Mouse (Mus musculus): ENCODE data around the gene Orai2. TPM values are rescaled to one million over a fixed set of nuclear protein-coding genes. Genes with fewer than 3 reads are reported as not detected.
"Not testable (repeated sequence)": the region's sequence is repeated elsewhere in the genome, so short reads cannot be mapped to it uniquely, and the experiment has no call there.

The Orai2 gene
- polyA plus RNA-seq, 1 experiment from 2014 or later = 6.2 TPM

GRCm38 (mm10) chr5:136135571-136136291 is 34.8 kb downstream of the Orai2 start, which contains the start of the genes Lrwd1 and Alkbh4:
Gene Lrwd1 (minus strand): TSS chr5:136136074.
Gene Alkbh4 (plus strand): TSS chr5:136136146.
- Histone ChIP-seq H3K36me3 (ENCODE audit: insufficient read depth, low read length) (peaks cover 33% of the 10 kb centered on the region), H3K4me2 (ENCODE audit: low read length) (peak within 1 kb of the TSS; percentile 82), H3K27ac (peak within 1 kb of the TSS; percentile 67)

GRCm38 (mm10) chr5:136122165-136122564 is 48.3 kb downstream of the Orai2 start:
- ATAC-seq (replicated peaks; ENCODE audit: low FRiP score, low read depth) (no peak), DNase-seq (ENCODE audit: low spot score) (no peak)
- 88% methylated on average over 10 of the region's 10 CpGs for WGBS
- no peaks in the 10 kb centered on the region for H3K9me3 ChIP-seq (replicated peaks; ENCODE audit: low read length)
- no peak overlapping the region for H3K4me3 ChIP-seq (replicated peaks; ENCODE audit: low read depth, low read length)
- peaks cover 6% of the 10 kb centered on the region for H3K4me1 ChIP-seq (replicated peaks; ENCODE audit: insufficient read depth, low read length)
- peaks cover 42% of the 10 kb centered on the region for H3K36me3 ChIP-seq (ENCODE audit: insufficient read depth, low read length)
- H3K27ac ChIP-seq = no peak overlapping the region
- H3K9ac ChIP-seq (ENCODE audit: low read depth, low read length) = no peak overlapping the region
- H3K4me2 ChIP-seq (ENCODE audit: low read length) = no peak overlapping the region
- H3K27me3 ChIP-seq (ENCODE audit: insufficient read depth, low read length) = no peaks in the 10 kb centered on the region
- no peak for TF ChIP-seq CTCF (IDR thresholded peaks at IDR 0.05; ENCODE audit: low read depth)

More at GRCm38 (mm10) chr5:136135571-136136291, 34.8 kb downstream of the Orai2 start, which contains the start of the genes Lrwd1 and Alkbh4:
- peak; percentile 83 for TF ChIP-seq CTCF (IDR thresholded peaks at IDR 0.05; ENCODE audit: low read depth)
- Histone ChIP-seq H3K27me3 (ENCODE audit: insufficient read depth, low read length) (no peaks in the 10 kb centered on the region), H3K9me3 (replicated peaks; ENCODE audit: low read length) (no peaks in the 10 kb centered on the region), H3K9ac (ENCODE audit: low read depth, low read length) (peak within 1 kb of the TSS; percentile 75), H3K4me1 (replicated peaks; ENCODE audit: insufficient read depth, low read length) (no peaks in the 10 kb centered on the region), H3K4me3 (replicated peaks; ENCODE audit: low read depth, low read length) (peak within 1 kb of the TSS; percentile 80)
- ATAC-seq (replicated peaks; ENCODE audit: low FRiP score, low read depth) = peak; percentile 92
- DNase-seq (ENCODE audit: low spot score) = peak; percentile 99
- under 1% methylated on average over 60 of the region's 60 CpGs for WGBS

DNA sequence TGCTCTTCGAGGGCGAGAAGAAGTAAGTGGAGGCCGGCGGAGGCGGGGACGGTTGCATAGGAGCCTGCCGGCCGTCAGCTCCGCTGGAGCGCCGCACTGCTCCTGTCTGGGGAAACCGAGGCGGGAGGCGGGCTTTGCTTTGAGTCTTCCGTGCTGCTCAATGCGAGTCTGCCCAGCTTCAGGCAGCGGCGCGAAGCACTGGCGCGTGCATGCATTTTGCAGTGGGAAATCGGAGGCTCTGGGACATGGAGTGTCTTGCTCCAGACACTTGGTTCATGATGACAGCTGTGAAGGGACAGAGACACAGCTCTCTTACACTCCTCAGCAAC is 53.8 kb downstream of the Orai2 start:
- peak; percentile 33 for ATAC-seq (replicated peaks; ENCODE audit: low FRiP score, low read depth)
- peaks cover 12% of the 10 kb centered on the region; the same call in 1 of the 2 replicates for H3K36me3 ChIP-seq (ENCODE audit: insufficient read depth, low read length)
- WGBS = 0% methylated on average over 22 of the region's 22 CpGs
- H3K27ac ChIP-seq = peak overlapping the region; percentile 79
- no peaks in the 10 kb centered on the region for H3K27me3 ChIP-seq (ENCODE audit: insufficient read depth, low read length)
- no peak for DNase-seq (ENCODE audit: low spot score)
- H3K9me3 ChIP-seq (replicated peaks; ENCODE audit: low read length) = no peaks in the 10 kb centered on the region
- TF ChIP-seq CTCF (IDR thresholded peaks at IDR 0.05; ENCODE audit: low read depth) = no peak
- peak overlapping the region; percentile 91 for H3K9ac ChIP-seq (ENCODE audit: low read depth, low read length)
- H3K4me1 ChIP-seq (replicated peaks; ENCODE audit: insufficient read depth, low read length) = peaks cover 11% of the 10 kb centered on the region
- peak overlapping the region; percentile 91 for H3K4me2 ChIP-seq (ENCODE audit: low read length)
- H3K4me3 ChIP-seq (replicated peaks; ENCODE audit: low read depth, low read length) = peak overlapping the region; percentile 95

GRCm38 (mm10) chr5:136115891-136116783 is 54.4 kb downstream of the Orai2 start, which contains the start of gene Polr2j:
Gene Polr2j (plus strand): TSS chr5:136116631.
- Histone ChIP-seq H3K36me3 (ENCODE audit: insufficient read depth, low read length) (peaks cover 10% of the 10 kb centered on the region; the same call in 1 of the 2 replicates), H3K4me1 (replicated peaks; ENCODE audit: insufficient read depth, low read length) (peaks cover 11% of the 10 kb centered on the region), H3K27me3 (ENCODE audit: insufficient read depth, low read length) (no peaks in the 10 kb centered on the region), H3K4me2 (ENCODE audit: low read length) (peak within 1 kb of the TSS; percentile 91), H3K9ac (ENCODE audit: low read depth, low read length) (peak within 1 kb of the TSS; percentile 91), H3K9me3 (replicated peaks; ENCODE audit: low read length) (no peaks in the 10 kb centered on the region), H3K27ac (peak within 1 kb of the TSS; percentile 79), H3K4me3 (replicated peaks; ENCODE audit: low read depth, low read length) (peak within 1 kb of the TSS; percentile 95)
- DNase-seq (ENCODE audit: low spot score) (peak; percentile 99), ATAC-seq (replicated peaks; ENCODE audit: low FRiP score, low read depth) (peak; percentile 95)
- 4% methylated on average over 42 of the region's 42 CpGs for WGBS
- peak; percentile 99 for TF ChIP-seq CTCF (IDR thresholded peaks at IDR 0.05; ENCODE audit: low read depth)

- not testable (repeated sequence) for H3K4me3 ChIP-seq (replicated peaks; ENCODE audit: low read depth, low read length); H3K27ac ChIP-seq; H3K36me3 ChIP-seq (ENCODE audit: insufficient read depth, low read length); H3K9me3 ChIP-seq (replicated peaks; ENCODE audit: low read length); ATAC-seq (replicated peaks; ENCODE audit: low FRiP score, low read depth); H3K4me2 ChIP-seq (ENCODE audit: low read length); DNase-seq (ENCODE audit: low spot score); H3K27me3 ChIP-seq (ENCODE audit: insufficient read depth, low read length); H3K9ac ChIP-seq (ENCODE audit: low read depth, low read length)
- peaks cover 11% of the 10 kb centered on the region for H3K4me1 ChIP-seq (replicated peaks; ENCODE audit: insufficient read depth, low read length)
- 44% methylated on average over 4 of the region's 4 CpGs for WGBS
Measured at GRCm38 (mm10) chr5:136113546-136113945, 57.0 kb downstream of the Orai2 start.

GRCm38 (mm10) chr5:136109042-136109441 is 61.5 kb downstream of the Orai2 start:
- ATAC-seq (replicated peaks; ENCODE audit: low FRiP score, low read depth) = no peak
- Histone ChIP-seq H3K27me3 (ENCODE audit: insufficient read depth, low read length) (no peaks in the 10 kb centered on the region), H3K9ac (ENCODE audit: low read depth, low read length) (no peak overlapping the region), H3K9me3 (replicated peaks; ENCODE audit: low read length) (no peaks in the 10 kb centered on the region), H3K27ac (no peak overlapping the region), H3K4me1 (replicated peaks; ENCODE audit: insufficient read depth, low read length) (no peaks in the 10 kb centered on the region), H3K36me3 (ENCODE audit: insufficient read depth, low read length) (no peaks in the 10 kb centered on the region), H3K4me3 (replicated peaks; ENCODE audit: low read depth, low read length) (no peak overlapping the region), H3K4me2 (ENCODE audit: low read length) (no peak overlapping the region)
- WGBS = 77% methylated on average over 3 of the region's 3 CpGs
- no peak for DNase-seq (ENCODE audit: low spot score)
- no peak for TF ChIP-seq CTCF (IDR thresholded peaks at IDR 0.05; ENCODE audit: low read depth)
